Mouse (Mus musculus) hindbrain, embryonic 12.5 days (tissue): ENCODE measurements at regions not wholly inside any gene's neighbourhood (a gene's known extent, or its start where the extent isn't known, plus 50 kb on each side); places are given as distances from the start of the nearest gene placed in this dataset.
"Not testable (repeated sequence)": the region's sequence is repeated elsewhere in the genome, so short reads cannot be mapped to it uniquely, and the experiment has no call there.

Experiments
- ATAC-seq: fragments of 200-750 bp; cut with Nextera tagmentation; 2 replicates; pipeline ENCODE4 v1.8.0; 2017; ENCODE audit warnings: moderate TSS enrichment; ENCODE audit not compliant: low FRiP score
- H3K27ac ChIP-seq: fragments of 300-500 bp; sonication (generic); 2 replicates; pipeline ENCODE4 v1.5.1; 2016; ENCODE audit warnings: mild to moderate bottlenecking
- H3K27me3 ChIP-seq: fragments of 300-500 bp; sonication (generic); 2 replicates; pipeline ENCODE4 v1.6.1; 2016; ENCODE audit warnings: mild to moderate bottlenecking
- H3K36me3 ChIP-seq: fragments of 300-500 bp; sonication (generic); 2 replicates; pipeline ENCODE4 v1.6.1; 2016; ENCODE audit warnings: mild to moderate bottlenecking
- H3K4me1 ChIP-seq: fragments of 300-500 bp; sonication (generic); 2 replicates; pipeline ENCODE4 v1.6.1; 2016
- H3K4me2 ChIP-seq: fragments of 300-500 bp; sonication (generic); replicated peaks from 2 replicates; pipeline ENCODE4 v1.6.1; 2016; ENCODE audit warnings: mild to moderate bottlenecking
- H3K4me3 ChIP-seq: fragments of 300-500 bp; sonication (generic); 2 replicates; pipeline ENCODE4 v1.5.1; 2016; ENCODE audit warnings: mild to moderate bottlenecking
- H3K9ac ChIP-seq: fragments of 300-500 bp; sonication (generic); 2 replicates; pipeline ENCODE4 v1.6.1; 2016; ENCODE audit warnings: mild to moderate bottlenecking, moderate library complexity
- H3K9me3 ChIP-seq: fragments of 300-500 bp; sonication (generic); replicated peaks from 2 replicates; pipeline ENCODE4 v1.6.1; 2016; ENCODE audit warnings: mild to moderate bottlenecking
- WGBS: fragments of 180-500 bp; shearing (Covaris S2); methylation state at CpG from one replicate; pipeline ENCODE4 v1.1.7; 2016; 5-methylcytosine and 5-hydroxymethylcytosine counted together

DNA sequence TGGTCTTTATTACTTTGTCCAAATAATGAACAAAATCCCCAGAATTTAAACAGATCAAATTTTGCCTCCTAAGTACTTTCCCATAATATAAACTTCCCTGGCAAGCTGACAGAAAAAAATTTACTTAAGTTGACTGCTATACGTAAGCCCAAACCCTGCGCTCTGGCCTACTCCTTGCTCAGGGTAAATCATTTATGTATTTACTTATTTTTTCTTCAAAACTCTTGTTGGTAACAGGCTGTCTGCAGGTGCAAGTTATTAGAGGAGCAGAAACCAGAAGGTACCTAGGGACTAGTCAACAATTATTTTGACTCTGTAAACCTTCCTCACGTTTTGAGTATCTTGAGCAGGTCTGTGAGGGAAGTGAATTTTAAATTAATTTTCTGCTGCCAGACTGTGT is 2615.7 kb downstream of the Poteg start:
- no peak for ATAC-seq
- Histone ChIP-seq H3K4me1 (no peaks in the 10 kb centered on the region), H3K27ac (no peak overlapping the region), H3K9ac (no peak overlapping the region), H3K4me2 (no peak overlapping the region), H3K27me3 (no peaks in the 10 kb centered on the region), H3K9me3 (no peaks in the 10 kb centered on the region), H3K36me3 (no peaks in the 10 kb centered on the region), H3K4me3 (no peak overlapping the region)
- WGBS: 74% methylated on average over 3 of the region's 3 CpGs

DNA sequence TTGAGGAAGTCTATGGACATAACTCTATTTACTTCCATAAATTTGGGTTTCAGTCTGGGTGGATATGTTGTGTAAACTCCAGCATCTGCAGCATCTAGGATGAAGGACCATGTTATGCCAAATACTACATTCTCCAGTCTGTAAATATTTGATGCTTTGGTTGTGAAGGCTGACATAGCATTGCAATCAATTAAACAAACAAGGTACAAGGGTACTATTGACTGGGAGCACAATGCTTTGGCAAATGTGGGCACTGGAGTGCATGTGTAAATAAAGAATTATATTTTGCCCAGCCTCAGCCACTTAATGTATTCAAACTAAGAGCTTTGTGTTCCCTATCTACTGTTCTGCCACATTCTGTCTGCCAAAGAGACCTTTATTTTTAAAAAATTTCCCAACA is 2630.3 kb downstream of the Poteg start:
- Histone ChIP-seq H3K4me1 (no peaks in the 10 kb centered on the region), H3K4me2 (no peak overlapping the region), H3K36me3 (no peaks in the 10 kb centered on the region), H3K27me3 (no peaks in the 10 kb centered on the region), H3K9ac (no peak overlapping the region), H3K9me3 (no peaks in the 10 kb centered on the region), H3K27ac (no peak overlapping the region), H3K4me3 (no peak overlapping the region)
- no peak for ATAC-seq

DNA sequence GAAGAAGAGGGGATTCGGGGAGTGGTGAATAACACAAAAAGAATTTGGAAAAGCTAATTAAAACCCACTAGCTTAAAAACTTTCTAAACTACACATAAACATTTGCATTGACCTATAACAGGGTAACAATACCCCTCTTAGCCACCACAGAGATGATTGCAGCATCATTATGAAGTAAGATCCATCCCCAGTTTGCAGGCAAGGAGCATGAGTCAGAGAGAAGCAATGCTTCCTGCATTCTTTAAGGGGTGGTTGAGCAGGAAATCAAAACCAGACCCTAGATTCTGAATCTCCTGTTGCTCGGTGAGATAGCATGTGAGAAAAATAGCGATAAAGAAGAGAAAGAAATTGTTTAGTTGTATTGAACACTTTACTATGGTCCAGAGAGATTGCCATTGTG is 2680.3 kb downstream of the Poteg start:
- Histone ChIP-seq H3K9me3 (no peaks in the 10 kb centered on the region), H3K27ac (no peak overlapping the region), H3K36me3 (no peaks in the 10 kb centered on the region), H3K9ac (no peak overlapping the region), H3K4me2 (no peak overlapping the region), H3K4me3 (no peak overlapping the region), H3K4me1 (no peaks in the 10 kb centered on the region), H3K27me3 (no peaks in the 10 kb centered on the region)
- whole genome bisulfite sequencing: 80% methylated on average over 3 of the region's 3 CpGs
- ATAC-seq: no peak

GRCm38 (mm10) chr8:30134999-30135398 is 2687.5 kb downstream of the Poteg start:
- H3K4me2 ChIP-seq: no peak overlapping the region
- H3K27ac ChIP-seq: no peak overlapping the region
- H3K4me1 ChIP-seq: 0 out of 2 replicates have a peak, but pooled peaks cover 2% of the 10 kb centered on the region
- H3K9me3 ChIP-seq: no peaks in the 10 kb centered on the region
- no peak for ATAC-seq
- no peak overlapping the region for H3K4me3 ChIP-seq
- no peaks in the 10 kb centered on the region for H3K36me3 ChIP-seq
- no peaks in the 10 kb centered on the region for H3K27me3 ChIP-seq
- H3K9ac ChIP-seq: no peak overlapping the region
- WGBS: 85% methylated on average over 6 of the region's 6 CpGs

DNA sequence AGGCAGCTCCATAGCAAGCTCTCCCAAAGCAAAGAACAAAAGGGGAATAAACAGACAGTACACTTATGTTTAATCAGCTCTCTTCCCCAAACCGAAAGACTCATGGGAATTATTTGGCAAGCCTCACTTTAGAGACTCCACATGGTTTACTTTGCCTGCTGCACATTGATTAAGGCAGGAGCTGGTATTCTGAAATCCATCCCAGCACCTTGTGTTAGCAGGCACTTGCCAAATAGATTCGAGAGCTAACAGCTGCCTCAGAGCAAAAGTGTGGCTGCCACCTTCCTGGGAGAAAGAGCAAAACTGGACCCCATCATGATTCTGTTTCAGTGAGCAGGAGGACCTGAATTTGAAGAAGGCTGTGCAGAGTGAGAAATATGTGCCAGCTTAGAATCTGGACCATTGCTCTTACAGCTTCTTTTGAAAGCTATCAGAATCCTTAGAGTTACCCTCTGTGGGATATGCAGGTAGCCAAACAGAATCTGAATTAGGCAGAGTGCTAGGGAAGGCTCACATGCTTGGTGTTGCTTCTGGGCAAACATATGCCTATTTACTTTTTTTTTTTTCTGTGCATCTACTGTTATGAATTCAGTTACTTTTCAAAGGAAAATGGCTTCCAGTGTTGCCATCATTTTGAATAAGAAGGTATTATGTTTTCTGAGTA is 2703.8 kb downstream of the Poteg start:
- Histone ChIP-seq H3K9ac (no peak overlapping the region), H3K4me2 (no peak overlapping the region), H3K27me3 (no peaks in the 10 kb centered on the region), H3K9me3 (0 out of 2 replicates have a peak, but pooled peaks cover 4% of the 10 kb centered on the region), H3K4me1 (no peaks in the 10 kb centered on the region), H3K27ac (no peak overlapping the region), H3K36me3 (no peaks in the 10 kb centered on the region), H3K4me3 (no peak overlapping the region)
- WGBS: 82% methylated on average over 2 of the region's 2 CpGs
- ATAC-seq: no peak

GRCm38 (mm10) chr8:30152921-30153320 is 2705.5 kb downstream of the Poteg start:
- H3K9me3 ChIP-seq: 0 out of 2 replicates have a peak, but pooled peaks cover 4% of the 10 kb centered on the region
- H3K36me3 ChIP-seq: no peaks in the 10 kb centered on the region
- H3K4me2 ChIP-seq: no peak overlapping the region
- WGBS: 67% methylated on average over 4 of the region's 4 CpGs
- H3K27me3 ChIP-seq: no peaks in the 10 kb centered on the region
- H3K27ac ChIP-seq: no peak overlapping the region
- H3K9ac ChIP-seq: no peak overlapping the region
- H3K4me1 ChIP-seq: no peaks in the 10 kb centered on the region
- H3K4me3 ChIP-seq: no peak overlapping the region
- no peak for ATAC-seq

DNA sequence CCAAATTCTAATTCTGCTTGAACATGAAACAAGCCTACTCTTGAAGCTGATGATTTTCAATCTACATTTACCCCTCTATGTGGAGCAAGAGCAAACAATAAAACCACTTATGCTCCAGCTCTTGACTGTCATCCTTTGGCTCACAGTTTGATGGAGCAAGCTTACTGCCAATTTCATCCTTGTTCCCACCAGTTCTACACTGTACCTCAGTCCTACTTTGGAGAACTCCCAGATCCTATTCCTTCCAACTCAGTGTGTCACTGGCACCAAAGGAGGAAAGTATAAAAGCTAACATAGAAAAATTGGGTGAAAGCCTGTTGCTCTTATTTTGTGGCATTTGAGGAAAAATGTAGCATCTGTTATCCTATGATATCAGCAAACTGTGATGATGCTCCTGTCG is 2724.4 kb downstream of the Poteg start:
- no peak overlapping the region for H3K27ac ChIP-seq
- no peak for ATAC-seq
- H3K4me2 ChIP-seq: no peak overlapping the region
- H3K4me3 ChIP-seq: no peak overlapping the region
- H3K4me1 ChIP-seq: no peaks in the 10 kb centered on the region
- no peaks in the 10 kb centered on the region for H3K9me3 ChIP-seq
- 79% methylated on average over 1 of the region's 1 CpGs for WGBS
- no peak overlapping the region for H3K9ac ChIP-seq
- no peaks in the 10 kb centered on the region for H3K36me3 ChIP-seq
- no peaks in the 10 kb centered on the region for H3K27me3 ChIP-seq

DNA sequence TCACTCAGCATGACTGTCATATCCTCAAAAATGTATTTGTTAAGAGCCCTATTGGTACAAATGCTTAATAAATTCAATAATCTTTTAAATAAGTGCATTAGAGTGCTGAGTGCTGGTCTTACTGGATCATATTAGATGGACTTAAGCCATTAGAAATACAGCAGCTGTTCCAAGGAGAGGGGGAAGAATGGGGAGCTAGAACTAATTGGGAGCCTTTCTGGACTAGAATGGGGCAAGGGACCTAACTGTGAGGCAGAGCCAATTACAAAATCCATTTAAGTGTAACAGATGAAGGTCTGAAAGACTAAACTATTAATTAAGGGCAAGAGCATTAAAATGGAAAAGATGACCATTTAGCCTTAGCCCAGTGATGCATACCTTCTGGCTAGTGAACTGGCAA is 2755.3 kb downstream of the Poteg start:
- H3K36me3 ChIP-seq, H3K4me2 ChIP-seq, H3K4me3 ChIP-seq, H3K4me1 ChIP-seq, H3K9ac ChIP-seq, ATAC-seq, H3K27ac ChIP-seq, H3K27me3 ChIP-seq, H3K9me3 ChIP-seq: not testable (repeated sequence)

- H3K4me1 ChIP-seq: no peaks in the 10 kb centered on the region
- no peak overlapping the region for H3K9ac ChIP-seq
- H3K9me3 ChIP-seq: no peaks in the 10 kb centered on the region
- H3K27me3 ChIP-seq: no peaks in the 10 kb centered on the region
- no peak overlapping the region for H3K4me2 ChIP-seq
- 70% methylated on average over 5 of the region's 5 CpGs for WGBS
- no peaks in the 10 kb centered on the region for H3K36me3 ChIP-seq
- no peak overlapping the region for H3K4me3 ChIP-seq
- no peak overlapping the region for H3K27ac ChIP-seq
- ATAC-seq: no peak
Observed at GRCm38 (mm10) chr8:30227354-30227753, 2779.9 kb downstream of the Poteg start.

- Histone ChIP-seq H3K9ac (no peak overlapping the region), H3K4me3 (no peak overlapping the region), H3K27ac (no peak overlapping the region), H3K9me3 (no peaks in the 10 kb centered on the region), H3K4me2 (no peak overlapping the region), H3K4me1 (no peaks in the 10 kb centered on the region), H3K27me3 (no peaks in the 10 kb centered on the region), H3K36me3 (no peaks in the 10 kb centered on the region)
- ATAC-seq: no peak
- WGBS: 69% methylated on average over 1 of the region's 1 CpGs
Observed at GRCm38 (mm10) chr8:30233266-30233665, 2785.8 kb downstream of the Poteg start.

GRCm38 (mm10) chr8:30251797-30252196 is 2804.3 kb downstream of the Poteg start:
- ATAC-seq: no peak
- no peaks in the 10 kb centered on the region for H3K27me3 ChIP-seq
- no peak overlapping the region for H3K4me3 ChIP-seq
- H3K4me1 ChIP-seq: no peaks in the 10 kb centered on the region
- no peak overlapping the region for H3K9ac ChIP-seq
- 86% methylated on average over 3 of the region's 3 CpGs for WGBS
- no peak overlapping the region for H3K27ac ChIP-seq
- H3K9me3 ChIP-seq: no peaks in the 10 kb centered on the region
- no peak overlapping the region for H3K4me2 ChIP-seq
- H3K36me3 ChIP-seq: no peaks in the 10 kb centered on the region

DNA sequence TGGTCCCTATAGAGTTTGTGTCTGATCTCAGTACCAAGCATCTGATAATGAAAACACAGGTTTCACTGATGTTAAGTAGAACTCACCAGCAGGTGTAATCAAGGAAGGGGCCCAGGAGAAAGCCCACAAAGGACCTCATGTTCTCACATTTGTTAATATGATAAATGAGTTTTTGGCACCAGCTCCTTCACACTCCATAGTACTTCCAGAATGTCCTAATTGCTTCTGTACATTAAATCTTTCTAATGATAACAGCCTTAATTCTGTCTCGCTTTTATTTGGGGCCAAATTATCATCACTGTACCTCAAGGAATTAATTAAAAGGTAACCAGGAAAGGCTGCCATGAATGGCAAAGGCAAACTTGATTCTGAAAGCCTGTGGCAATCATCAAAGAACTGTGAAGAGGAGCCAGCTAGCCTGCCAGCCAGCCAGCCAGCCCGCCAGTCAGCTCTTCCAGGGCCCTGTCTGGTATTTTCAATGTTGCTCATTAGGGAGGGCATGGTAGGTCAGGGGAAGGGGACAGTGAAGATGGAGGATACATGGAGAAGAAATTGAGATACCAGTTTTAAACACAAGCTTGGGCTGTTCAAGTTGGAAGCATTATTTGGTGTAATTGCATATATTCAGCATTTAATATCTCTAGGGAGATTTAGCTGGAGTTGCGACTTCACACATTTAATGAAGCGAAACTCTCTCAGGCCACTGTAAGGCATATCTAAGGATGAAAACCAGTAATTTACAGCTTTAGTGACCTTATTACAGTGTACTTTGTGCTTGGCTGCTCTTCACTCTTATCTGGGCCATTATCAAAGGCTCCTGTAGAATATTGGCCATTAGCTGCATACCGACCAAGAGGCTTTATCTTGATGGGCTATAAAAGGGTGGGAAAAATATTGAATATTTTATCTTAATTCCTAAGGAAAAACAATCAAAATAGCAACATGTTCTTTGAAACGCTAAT is 2822.8 kb downstream of the Poteg start:
- no peak overlapping the region for H3K4me3 ChIP-seq
- no peak overlapping the region for H3K4me2 ChIP-seq
- no peaks in the 10 kb centered on the region for H3K4me1 ChIP-seq
- no peaks in the 10 kb centered on the region for H3K27me3 ChIP-seq
- H3K27ac ChIP-seq: no peak overlapping the region
- ATAC-seq: no peak
- H3K36me3 ChIP-seq: no peaks in the 10 kb centered on the region
- 86% methylated on average over 6 of the region's 6 CpGs for WGBS
- H3K9me3 ChIP-seq: no peaks in the 10 kb centered on the region
- no peak overlapping the region for H3K9ac ChIP-seq

GRCm38 (mm10) chr8:30289169-30289568 is 2841.7 kb downstream of the Poteg start:
- Histone ChIP-seq H3K4me2 (no peak overlapping the region), H3K9me3 (no peaks in the 10 kb centered on the region), H3K9ac (no peak overlapping the region), H3K27me3 (no peaks in the 10 kb centered on the region), H3K27ac (no peak overlapping the region), H3K4me3 (no peak overlapping the region), H3K4me1 (no peaks in the 10 kb centered on the region), H3K36me3 (no peaks in the 10 kb centered on the region)
- 39% methylated on average over 4 of the region's 4 CpGs for WGBS
- no peak for ATAC-seq
